Mouse (Mus musculus) testis, adult 2 months (tissue): ENCODE data around the gene Ttll6. TPM values are rescaled to one million over a fixed set of nuclear protein-coding genes. Genes with fewer than 3 reads are reported as not detected.

ENCODE experiments used
- H3K27ac ChIP-seq: fragments of 200-500 bp; 2 replicates; pipeline ENCODE4 v1.5.1; 2012; ENCODE audit warnings: low read depth, low read length; ENCODE audit not compliant: control insufficient read depth, insufficient read depth
- H3K27me3 ChIP-seq: fragments of 200-500 bp; 2 replicates; pipeline ENCODE4 v1.6.1; 2012; ENCODE audit warnings: mild to moderate bottlenecking, low read length, moderate library complexity; ENCODE audit not compliant: control insufficient read depth, insufficient read depth
- H3K36me3 ChIP-seq: fragments of 200-500 bp; 2 replicates; pipeline ENCODE4 v1.6.1; 2012; ENCODE audit warnings: mild to moderate bottlenecking, low read length; ENCODE audit not compliant: control insufficient read depth, insufficient read depth
- H3K4me1 ChIP-seq: fragments of 200-500 bp; 2 replicates; pipeline ENCODE4 v1.6.1; 2012; ENCODE audit warnings: low read length; ENCODE audit not compliant: control insufficient read depth, insufficient read depth
- H3K4me3 ChIP-seq: fragments of 200-500 bp; 2 replicates; pipeline ENCODE4 v1.5.1; 2012; ENCODE audit warnings: low read depth, mild to moderate bottlenecking, low read length, moderate library complexity, mixed read lengths; ENCODE audit not compliant: control insufficient read depth
- CTCF ChIP-seq: fragments of 200-500 bp; IDR thresholded peaks from 2 replicates; pipeline ENCODE4 v1.5.1; 2012; ENCODE audit warnings: low read depth, mild to moderate bottlenecking, inconsistent platforms, low read length, moderate library complexity; ENCODE audit not compliant: control insufficient read depth, insufficient read depth, insufficient replicate concordance
- POLR2A ChIP-seq: fragments of 200-500 bp; IDR thresholded peaks from 2 replicates; pipeline ENCODE4 v1.6.1; 2012; ENCODE audit warnings: low read depth, mild to moderate bottlenecking, inconsistent platforms, low read length, moderate library complexity; ENCODE audit not compliant: control insufficient read depth
- polyA plus RNA-seq: library from polyadenylated mRNA; depleted of rRNA; stranded (reverse); fragments of >200 nt; gene quantifications from 2 replicates; pipeline ENCODE4 v1.2.3, GENCODE M21; 2012

Gene Ttll6
- polyA plus RNA-seq, 1 experiment = 90.4 TPM

- H3K4me3 ChIP-seq = no peak overlapping the region
- TF ChIP-seq POLR2A (no peak), CTCF (no peak)
Observed at GRCm38 (mm10) chr11:96176841-96177240, 43.3 kb downstream of the Ttll6 start.

GRCm38 (mm10) chr11:96177546-96178174 lies 44.1 kb downstream of the Ttll6 start:
- no peak overlapping the region; the same call in 1 of the 2 replicates for H3K4me3 ChIP-seq
- no peak for TF ChIP-seq CTCF
- no peak for TF ChIP-seq POLR2A
- peaks cover 17% of the 10 kb centered on the region for H3K27me3 ChIP-seq
- no peak overlapping the region for H3K27ac ChIP-seq
- peaks cover 11% of the 10 kb centered on the region for H3K4me1 ChIP-seq
- H3K36me3 ChIP-seq = no peaks in the 10 kb centered on the region

More at GRCm38 (mm10) chr11:96176841-96177240, 43.3 kb downstream of the Ttll6 start:
- no peaks in the 10 kb centered on the region for H3K36me3 ChIP-seq
- H3K4me1 ChIP-seq = peaks cover 11% of the 10 kb centered on the region
- no peak overlapping the region for H3K27ac ChIP-seq
- peaks cover 17% of the 10 kb centered on the region for H3K27me3 ChIP-seq

GRCm38 (mm10) chr11:96178356-96178755 lies 44.8 kb downstream of the Ttll6 start:
- H3K27me3 ChIP-seq = peaks cover 17% of the 10 kb centered on the region
- H3K4me3 ChIP-seq = no peak overlapping the region
- TF ChIP-seq CTCF (no peak), POLR2A (no peak)
- no peak overlapping the region for H3K27ac ChIP-seq
- peaks cover 11% of the 10 kb centered on the region for H3K4me1 ChIP-seq
- H3K36me3 ChIP-seq = no peaks in the 10 kb centered on the region

- TF ChIP-seq CTCF = no peak
- H3K27ac ChIP-seq = no peak overlapping the region
Observed at GRCm38 (mm10) chr11:96178911-96179503, 45.4 kb downstream of the Ttll6 start.

GRCm38 (mm10) chr11:96181061-96181460 lies 47.5 kb downstream of the Ttll6 start:
- peaks cover 11% of the 10 kb centered on the region for H3K4me1 ChIP-seq
- H3K27me3 ChIP-seq = peaks cover 13% of the 10 kb centered on the region
- H3K27ac ChIP-seq = no peak overlapping the region
- H3K4me3 ChIP-seq = no peak overlapping the region
- H3K36me3 ChIP-seq = no peaks in the 10 kb centered on the region
- no peak for TF ChIP-seq CTCF
- TF ChIP-seq POLR2A = no peak

More at GRCm38 (mm10) chr11:96178911-96179503, 45.4 kb downstream of the Ttll6 start:
- Histone ChIP-seq H3K4me3 (no peak overlapping the region), H3K27me3 (peaks cover 17% of the 10 kb centered on the region), H3K36me3 (no peaks in the 10 kb centered on the region), H3K4me1 (peaks cover 11% of the 10 kb centered on the region)

GRCm38 (mm10) chr11:96184233-96184632 lies 50.6 kb downstream of the Ttll6 start:
- peaks cover under 1% of the 10 kb centered on the region; the same call in 1 of the 2 replicates for H3K27me3 ChIP-seq
- TF ChIP-seq POLR2A (no peak), CTCF (no peak)
- no peaks in the 10 kb centered on the region for H3K36me3 ChIP-seq
- no peak overlapping the region for H3K27ac ChIP-seq
- no peak overlapping the region for H3K4me3 ChIP-seq
- H3K4me1 ChIP-seq = peaks cover 4% of the 10 kb centered on the region

- H3K27me3 ChIP-seq = peaks cover 4% of the 10 kb centered on the region; the same call in 1 of the 2 replicates
Observed at GRCm38 (mm10) chr11:96187321-96187720, 53.7 kb downstream of the Ttll6 start.

More at GRCm38 (mm10) chr11:96187321-96187720, 53.7 kb downstream of the Ttll6 start:
- no peak overlapping the region for H3K27ac ChIP-seq
- no peaks in the 10 kb centered on the region for H3K36me3 ChIP-seq
- H3K4me1 ChIP-seq = peaks cover 6% of the 10 kb centered on the region
- no peak for TF ChIP-seq POLR2A
- H3K4me3 ChIP-seq = no peak overlapping the region
